Mouse (Mus musculus) ovary, adult 10 weeks (tissue): ENCODE results near the gene Olfr449. TPM values are rescaled to one million over a fixed set of nuclear protein-coding genes. Genes with fewer than 3 reads are reported as not detected.

Source experiments
- polyA plus RNA-seq: library from polyadenylated mRNA; stranded (reverse); fragments of 350-450 nt; fragmentation: Illumina TruSeq; extraction: RNeasy Lipid Tissue Mini Kit (QIAGEN cat#74804); gene quantifications from one replicate; pipeline ENCODE4 v1.2.3, GENCODE M21; 2014

Gene Olfr449
- not detected for polyA plus RNA-seq

GRCm38 (mm10) chr6:42834084-42834483, at the start of gene Olfr449:
TSS of gene Olfr449 (plus strand) at chr6:42834384.

GRCm38 (mm10) chr6:42784793-42785192, 49.4 kb upstream of the Olfr449 start, which contains the start of gene Olfr452:
TSS of gene Olfr452 (plus strand) at chr6:42785093.

GRCm38 (mm10) chr6:42811639-42812038, 22.5 kb upstream of the Olfr449 start, which contains the start of gene Olfr450:
TSS of gene Olfr450 (plus strand) at chr6:42811939.

Other genes with a start within 250 kb of the Olfr449 start
- not detected for gene Tcaf3, start 236.7 kb upstream of the Olfr449 start, polyA plus RNA-seq
- 13.4 TPM for gene Tcaf2, start 189.1 kb upstream of the Olfr449 start, polyA plus RNA-seq
- gene Tcaf1, start 124.3 kb upstream of the Olfr449 start, polyA plus RNA-seq: 178 TPM
- not detected for gene Olfr453, start 95.0 kb upstream of the Olfr449 start, polyA plus RNA-seq
- not detected for gene Olfr38, start 78.0 kb upstream of the Olfr449 start, polyA plus RNA-seq
- not detected for gene Olfr452, start 49.3 kb upstream of the Olfr449 start, polyA plus RNA-seq
- not detected for gene Olfr450, start 22.4 kb upstream of the Olfr449 start, polyA plus RNA-seq
- gene Olfr448, start 56.1 kb downstream of the Olfr449 start, polyA plus RNA-seq: not detected
- not detected for gene Olfr447, start 74.5 kb downstream of the Olfr449 start, polyA plus RNA-seq
- gene Olfr446, start 87.0 kb downstream of the Olfr449 start, polyA plus RNA-seq: not detected
- not detected for gene Olfr444, start 114.7 kb downstream of the Olfr449 start, polyA plus RNA-seq